Comparison of ENCODE assay signal across 29 mouse cellular contexts in genomic region chr13:73782486-73782885, GRCm38 (mm10). TPM values are rescaled to one million over a fixed set of nuclear protein-coding genes. Genes with fewer than 3 reads are reported as not detected.
DNase-seq lines count a peak whose midpoint lies in the region; ATAC-seq and TF ChIP-seq lines count a peak whose summit lies in the region.
"Had no signal": no experiment of that assay in that cellular context is flagged by ENCODE, and none has a peak within 500 bp of the region (broad histone marks: within the 10 kb centered on the region; RNA-seq: fewer than 3 reads in every experiment).

No protein-coding gene starts in this region.

- 68% methylated on average over 5 of the region's 5 CpGs for WGBS in heart, postnatal 0 days

- DNase-seq in heart, postnatal 0 days (ENCODE audit: low spot score) = no peak
- no peak for DNase-seq in heart, postnatal 36 days
- peak; percentile 63 for DNase-seq in ES-E14 (ENCODE audit: low read depth, low spot score)
- DNase-seq in ZHBTc4 (ENCODE audit: low read depth, low spot score) = peak; percentile 93
- no peak for DNase-seq in ovary, postnatal 14 days (ENCODE audit: low spot score)
- no peak for DNase-seq in spleen, adult 18-20 months
- DNase-seq: adrenal gland, adult 2 months; adrenal gland, postnatal 14 days; B cell, adult 2 months; cerebellum, adult 11-12 months; cerebellum, adult 8-10 months; cerebellum, postnatal 10 days; cerebellum, postnatal 36 days; forebrain, postnatal 0 days; gastrocnemius, adult 2 months; gastrocnemius, postnatal 14 days; heart, adult 11 months; heart, postnatal 10 days; heart, postnatal 4 days; kidney, adult 18-20 months had no signal

- peak overlapping the region; percentile 17; the same call in 1 of the 2 replicates for H3K27ac ChIP-seq in heart, postnatal 0 days (ENCODE audit: low read depth)
- H3K27ac ChIP-seq in ES-E14 (ENCODE audit: insufficient read depth, low read depth, low read length, poor library complexity, severe bottlenecking) = peak overlapping the region; percentile 61
- H3K27ac ChIP-seq: embryonic facial prominence, embryonic 12.5 days; embryonic facial prominence, embryonic 15.5 days; gastrocnemius, adult 2 months; hindbrain, embryonic 14.5 days; hindbrain, postnatal 0 days had no signal

- H3K4me1 ChIP-seq in heart, postnatal 0 days (ENCODE audit: control insufficient read depth, insufficient read depth) = peaks cover 15% of the 10 kb centered on the region; the same call in 1 of the 2 replicates
- peaks cover 22 to 28% of the 10 kb centered on the region in 2 experiments for H3K4me1 ChIP-seq in ES-E14 (ENCODE audit: control insufficient read depth in 2 of 2, insufficient read depth in 2 of 2, low read length in 2 of 2, poor library complexity in 1 of 2)
- H3K4me1 ChIP-seq: embryonic facial prominence, embryonic 15.5 days had no signal

- H3K9me3 ChIP-seq in heart, postnatal 0 days (replicated peaks; ENCODE audit: control insufficient read depth, low read length) = no peaks in the 10 kb centered on the region
- H3K9me3 ChIP-seq in ES-E14 (ENCODE audit: control insufficient read depth, insufficient read depth, low read depth, low read length) = no peaks in the 10 kb centered on the region
- H3K9me3 ChIP-seq: embryonic facial prominence, embryonic 12.5 days; embryonic facial prominence, embryonic 15.5 days had no signal

- intact Hi-C loops in heart, postnatal 36 days (cut with DNase I) = no loop called here

- ATAC-seq in heart, postnatal 0 days (ENCODE audit: insufficient read depth, low read depth) = no peak
- ATAC-seq: forebrain, embryonic 14.5 days; forebrain, postnatal 0 days; hindbrain, postnatal 0 days; inflammation-experienced regulatory T-cells, adult 6 months; intestine, embryonic 16.5 days had no signal

- no peak overlapping the region for H3K4me3 ChIP-seq in heart, postnatal 0 days (ENCODE audit: low read depth, low read length)
- H3K4me3 ChIP-seq in ES-E14 (ENCODE audit: insufficient read depth in 1 of 2, low read depth in 1 of 2, low read length in 2 of 2, poor library complexity in 1 of 2, severe bottlenecking in 1 of 2) = no peak overlapping the region
- H3K4me3 ChIP-seq: embryonic facial prominence, embryonic 12.5 days; embryonic facial prominence, embryonic 15.5 days; gastrocnemius, adult 2 months had no signal

- no peak overlapping the region for H3K9ac ChIP-seq in heart, postnatal 0 days (replicated peaks; ENCODE audit: low read depth, low read length)
- no peak overlapping the region for H3K9ac ChIP-seq in ES-E14 (ENCODE audit: insufficient read depth, low read depth, low read length, poor library complexity, severe bottlenecking)
- H3K9ac ChIP-seq: embryonic facial prominence, embryonic 12.5 days; embryonic facial prominence, embryonic 15.5 days; forebrain, postnatal 0 days; hindbrain, embryonic 14.5 days had no signal

- H3K36me3 ChIP-seq in heart, postnatal 0 days (replicated peaks; ENCODE audit: control insufficient read depth, insufficient read depth, low read length) = peaks cover 40% of the 10 kb centered on the region
- H3K36me3 ChIP-seq in ES-E14 (ENCODE audit: control insufficient read depth, insufficient read depth, low read length, poor library complexity, severe bottlenecking) = peaks cover 41% of the 10 kb centered on the region

- no peak for TF ChIP-seq EP300 in heart, postnatal 0 days (IDR thresholded peaks at IDR 0.05; ENCODE audit: low read depth)

- H3K27me3 ChIP-seq in heart, postnatal 0 days (ENCODE audit: control insufficient read depth, insufficient read depth, low read length) = no peaks in the 10 kb centered on the region
- H3K27me3 ChIP-seq: CH12.LX; embryonic facial prominence, embryonic 12.5 days; embryonic facial prominence, embryonic 15.5 days had no signal

- no peak overlapping the region for H3K4me2 ChIP-seq in heart, postnatal 0 days (ENCODE audit: low read depth, low read length)
- H3K4me2 ChIP-seq: embryonic facial prominence, embryonic 12.5 days; embryonic facial prominence, embryonic 15.5 days; heart, embryonic 11.5 days; hindbrain, embryonic 14.5 days had no signal

- in situ Hi-C loops in ES-E14 (cut with MboI; ENCODE audit: low sequenced_read_pairs in 2 of 2, unreplicated experiment in 2 of 2) = no loop called here

- TF ChIP-seq CTCF in heart, postnatal 0 days (IDR thresholded peaks at IDR 0.05; ENCODE audit: low read depth) = no peak

TF ChIP-seq in ES-E14, 5 proteins besides CTCF, POLR2A, EP300 and RAD21:
- TF ChIP-seq CHD2 (IDR thresholded peaks at IDR 0.05; ENCODE audit: low read depth, low read length) = peak; percentile 4; the same call in 1 of the 2 replicates
- no peak for TF ChIP-seq ZC3H11A (IDR thresholded peaks at IDR 0.05; ENCODE audit: borderline replicate concordance, low read depth, low read length)

RNA-seq across cellular contexts. Expression of gene Slc12a7, which starts 49.6 kb away (rescaled TPM):
- 79.3 and 94.6 TPM in 2 replicates for total RNA-seq in heart, postnatal 0 days (2014; rRNA removed; ENCODE audit: low replicate concordance)
- 32.7 and 34.4 TPM in 2 replicates for polyA plus RNA-seq in heart, postnatal 0 days (2015; fragmentation: Nextera tagmentation; extraction: Ambion mirVana)
- 100 to 1,000 TPM; 163 to 167 TPM for total RNA-seq in heart, postnatal 36 days (2021)
- 87.1 and 126 TPM in 2 replicates for total RNA-seq in ES-E14 (2012; rRNA removed)

Comparison
In these comparisons a context has a peak if more than half of its experiments do, and no peak if none do; other contexts are left out.
1. DNase-seq: peak in ES-E14 (single experiment) and ZHBTc4 (single experiment); none in heart, postnatal 0 days (single experiment), heart, postnatal 36 days (0 of 2), ovary, postnatal 14 days (single experiment) and spleen, adult 18-20 months (0 of 2).